Mouse (Mus musculus) C2C12 (cell line): Measurements from ENCODE around the gene Ptpra.

Experiments used
- CEBPB ChIP-seq: IDR thresholded peaks from one replicate; pipeline ENCODE4 v1.6.1; 2011; ENCODE audit warnings: low read depth, mild to moderate bottlenecking, control low read depth, moderate library complexity
- CTCF ChIP-seq: IDR thresholded peaks from one replicate; pipeline ENCODE4 v1.5.1; 2011; ENCODE audit not compliant: control insufficient read depth, insufficient read depth, insufficient read length
- FOSL1 ChIP-seq: IDR thresholded peaks from one replicate; pipeline ENCODE4 v1.8.0; 2011; ENCODE audit warnings: mild to moderate bottlenecking, low read length; ENCODE audit not compliant: poor library complexity, insufficient read depth, severe bottlenecking
- MAX ChIP-seq: IDR thresholded peaks from one replicate; pipeline ENCODE4 v1.6.1; 2011; ENCODE audit warnings: mild to moderate bottlenecking, control low read depth
- MYOD1 ChIP-seq: IDR thresholded peaks from one replicate; pipeline ENCODE4 v1.6.1; 2011; ENCODE audit warnings: low read depth; ENCODE audit not compliant: control insufficient read depth, insufficient read length
- MYOG ChIP-seq: IDR thresholded peaks from one replicate; pipeline ENCODE4 v1.6.1; 2011; ENCODE audit not compliant: control insufficient read depth, insufficient read length; ENCODE audit errors: extremely low read depth
- USF1 ChIP-seq: IDR thresholded peaks from one replicate; pipeline ENCODE4 v1.6.1; 2011; ENCODE audit warnings: low read depth, mild to moderate bottlenecking, control low read depth, moderate library complexity

GRCm38 (mm10) chr2:130598399-130598798, 148.3 kb downstream of the Ptpra start:
- TF ChIP-seq CTCF (no peak), USF1 (no peak), MAX (no peak), MYOD1 (no peak), CEBPB (no peak), FOSL1 (no peak), MYOG (no peak)
